Mouse (Mus musculus) spleen, adult 2 months (tissue): ENCODE results near the gene Slc37a1. TPM values are rescaled to one million over a fixed set of nuclear protein-coding genes. Genes with fewer than 3 reads are reported as not detected.

ENCODE experiments used
- DNase-seq, 2 experiments: peaks; one replicate each; pipeline versions ENCODE4 v3.0.0 to v3.0.0-alpha.2; 2012 to 2021; ENCODE audit warnings: low spot score in 2 of 2, low read depth in 1 of 2
- H3K27ac ChIP-seq: fragments of 200-500 bp; 2 replicates; pipeline ENCODE4 v1.5.1; 2012; ENCODE audit warnings: low read length, inconsistent platforms; ENCODE audit not compliant: insufficient read depth
- H3K27me3 ChIP-seq: fragments of 200-500 bp; 2 replicates; pipeline ENCODE4 v1.6.1; 2012; ENCODE audit warnings: mild to moderate bottlenecking, moderate library complexity, low read length, inconsistent platforms; ENCODE audit not compliant: control insufficient read depth, insufficient read depth
- H3K36me3 ChIP-seq: fragments of 200-500 bp; 2 replicates; pipeline ENCODE4 v1.6.1; 2012; ENCODE audit warnings: mild to moderate bottlenecking, low read length, inconsistent platforms; ENCODE audit not compliant: control insufficient read depth, insufficient read depth
- H3K4me1 ChIP-seq: fragments of 200-500 bp; 2 replicates; pipeline ENCODE4 v1.6.1; 2011; ENCODE audit warnings: inconsistent platforms; ENCODE audit not compliant: control insufficient read depth, insufficient read depth, insufficient read length
- H3K4me3 ChIP-seq: fragments of 200-500 bp; 2 replicates; pipeline ENCODE4 v1.5.1; 2011; ENCODE audit warnings: mild to moderate bottlenecking, inconsistent platforms; ENCODE audit not compliant: insufficient read depth, insufficient read length; ENCODE audit errors: extremely low read depth
- CTCF ChIP-seq: fragments of 200-500 bp; IDR thresholded peaks from 2 replicates; pipeline ENCODE4 v1.5.1; 2011; ENCODE audit warnings: mild to moderate bottlenecking, inconsistent platforms; ENCODE audit not compliant: insufficient read depth, insufficient read length, insufficient replicate concordance; ENCODE audit errors: extremely low read depth
- POLR2A ChIP-seq: fragments of 200-500 bp; IDR thresholded peaks from 2 replicates; pipeline ENCODE4 v1.6.1; 2011; ENCODE audit warnings: low read depth, low read length, inconsistent platforms
- WGBS: fragments of 180-500 bp; shearing (Covaris S2); methylation state at CpG from one replicate; pipeline ENCODE4 v1.1.7; 2018; 5-methylcytosine and 5-hydroxymethylcytosine counted together
- polyA plus RNA-seq: library from polyadenylated mRNA; depleted of rRNA; stranded (reverse); fragments of >200 nt; gene quantifications from 2 replicates; pipeline ENCODE4 v1.2.3, GENCODE M21; 2012

The Slc37a1 gene
- polyA plus RNA-seq, 1 experiment = 26.2 TPM

DNA sequence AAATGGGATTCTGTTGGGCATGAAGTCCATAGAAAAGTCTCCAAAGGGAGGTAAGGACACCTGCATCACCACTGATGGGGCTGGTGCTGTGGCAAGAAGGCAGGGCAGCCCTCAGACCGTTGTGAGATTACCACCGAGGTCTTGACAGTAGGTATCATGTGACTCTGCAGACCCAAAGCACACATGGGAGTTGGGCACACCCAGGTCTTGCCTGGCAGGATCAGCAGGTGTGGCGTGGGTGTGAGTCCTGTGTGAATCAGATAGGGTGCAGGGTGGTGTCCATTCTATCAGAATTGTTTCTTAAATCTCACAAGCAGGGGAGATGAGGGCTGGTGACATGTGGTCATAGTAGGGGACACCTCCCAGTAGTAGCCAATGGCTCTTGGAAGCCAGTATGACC is 30.4 kb downstream of the Slc37a1 start:
- Histone ChIP-seq H3K27me3 (no peaks in the 10 kb centered on the region), H3K27ac (no peak overlapping the region), H3K4me3 (no peak overlapping the region), H3K36me3 (peaks cover 18% of the 10 kb centered on the region), H3K4me1 (no peaks in the 10 kb centered on the region)
- WGBS = 85% methylated on average over 3 of the region's 3 CpGs
- TF ChIP-seq CTCF (no peak), POLR2A (no peak)
- no peak for DNase-seq

- H3K4me3 ChIP-seq = no peak overlapping the region
- TF ChIP-seq CTCF (no peak), POLR2A (no peak)
- no peak overlapping the region for H3K27ac ChIP-seq
- no peak for DNase-seq
- peaks cover 22% of the 10 kb centered on the region for H3K36me3 ChIP-seq
- H3K4me1 ChIP-seq = no peaks in the 10 kb centered on the region
- H3K27me3 ChIP-seq = no peaks in the 10 kb centered on the region
- 89% methylated on average over 22 of the region's 22 CpGs for WGBS
Measured at GRCm38 (mm10) chr17:31317521-31318272, 31.1 kb downstream of the Slc37a1 start.

DNA sequence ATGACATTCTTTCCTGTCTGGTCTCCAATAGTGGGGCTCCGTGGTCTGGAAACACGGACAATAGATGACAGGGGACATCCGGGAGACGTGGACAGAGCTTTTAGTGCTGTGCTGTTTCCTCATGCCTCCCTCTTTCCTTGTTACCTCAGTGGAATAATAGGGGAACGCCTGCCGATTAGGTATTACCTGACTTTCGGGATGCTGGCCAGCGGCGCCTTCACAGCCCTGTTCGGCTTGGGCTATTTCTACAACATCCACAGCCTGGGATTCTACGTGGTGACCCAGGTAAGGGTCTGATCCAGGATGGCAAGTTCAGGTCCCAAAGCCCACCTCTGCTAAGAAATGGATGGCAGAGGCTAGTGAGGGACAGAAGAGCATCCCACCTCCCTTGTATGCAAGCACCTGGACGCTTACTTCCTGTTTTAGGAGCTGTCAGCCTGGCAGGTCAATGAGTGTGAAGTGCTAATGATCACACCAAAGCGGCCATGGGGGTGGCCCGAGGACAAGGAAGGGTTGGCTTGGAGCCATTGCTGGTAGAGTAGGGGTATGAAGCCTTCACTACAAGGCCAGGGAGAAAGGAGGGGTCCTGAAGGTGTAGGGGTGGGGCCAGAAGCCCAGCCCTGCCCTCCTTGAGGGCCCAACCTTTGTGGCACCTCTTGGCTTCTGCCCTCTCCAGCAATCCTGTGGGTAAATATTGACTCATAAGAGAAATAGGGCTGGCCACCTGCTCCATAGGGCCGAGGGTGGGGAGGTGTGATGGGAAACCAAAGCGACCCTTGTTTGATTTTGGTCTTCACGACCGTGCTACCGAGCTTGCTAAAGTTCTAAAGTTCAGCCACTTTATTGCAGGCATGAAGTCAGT is 32.5 kb downstream of the Slc37a1 start:
- DNase-seq = no peak
- 95% methylated on average over 19 of the region's 19 CpGs for WGBS
- H3K36me3 ChIP-seq = peaks cover 29% of the 10 kb centered on the region

DNA sequence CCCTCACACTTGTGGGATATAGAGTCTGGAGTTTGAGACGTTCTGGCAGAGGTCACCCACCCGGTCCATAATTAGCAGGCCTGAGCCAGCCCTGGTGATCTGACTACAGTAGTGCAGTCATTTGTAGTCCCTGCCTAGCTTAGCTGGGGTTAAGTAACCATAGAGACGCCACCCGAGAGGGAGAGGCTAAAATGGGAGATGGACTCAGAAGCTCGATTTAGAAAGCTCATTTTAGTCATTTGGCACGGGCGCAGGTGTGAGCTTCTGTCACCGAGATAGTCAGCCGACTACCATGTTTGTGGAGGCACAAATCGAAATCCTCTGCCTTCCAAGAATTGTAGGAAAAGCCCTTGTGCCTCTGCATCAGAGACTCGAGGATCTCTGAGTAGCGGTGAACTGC is 34.8 kb downstream of the Slc37a1 start:
- 92% methylated on average over 12 of the region's 12 CpGs for WGBS
- DNase-seq = no peak
- Histone ChIP-seq H3K4me3 (no peak overlapping the region), H3K27me3 (no peaks in the 10 kb centered on the region), H3K36me3 (peaks cover 23% of the 10 kb centered on the region), H3K4me1 (peaks cover 4% of the 10 kb centered on the region; the same call in 1 of the 2 replicates), H3K27ac (no peak overlapping the region)
- TF ChIP-seq CTCF = no peak
- no peak for TF ChIP-seq POLR2A

More for the DNA sequence above, 32.5 kb downstream of the Slc37a1 start:
- no peak for TF ChIP-seq CTCF
- TF ChIP-seq POLR2A = no peak
- Histone ChIP-seq H3K27me3 (no peaks in the 10 kb centered on the region), H3K4me1 (no peaks in the 10 kb centered on the region), H3K27ac (no peak overlapping the region), H3K4me3 (no peak overlapping the region)

DNA sequence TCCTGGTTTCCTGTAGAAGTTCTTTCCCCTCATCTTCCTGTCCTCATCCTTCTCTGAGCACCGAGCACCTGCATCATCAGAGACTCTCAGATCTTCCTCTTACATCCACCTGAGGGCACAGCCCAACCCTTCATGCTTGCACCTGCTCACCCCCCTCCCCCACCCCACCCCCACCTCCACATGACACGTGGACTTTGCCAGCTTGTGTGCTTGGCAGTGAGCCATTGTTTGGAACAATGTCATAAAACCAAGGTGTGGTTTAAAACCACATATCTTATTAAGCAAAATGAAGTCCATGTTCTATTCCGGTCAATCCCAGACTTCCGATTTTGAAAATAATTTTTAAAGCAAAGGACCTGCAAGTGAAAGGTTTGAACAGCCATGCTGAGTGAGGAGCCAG is 35.9 kb downstream of the Slc37a1 start:
- DNase-seq = no peak
- Histone ChIP-seq H3K27ac (no peak overlapping the region), H3K27me3 (no peaks in the 10 kb centered on the region), H3K4me1 (peaks cover 4% of the 10 kb centered on the region; the same call in 1 of the 2 replicates), H3K4me3 (no peak overlapping the region), H3K36me3 (peaks cover 21% of the 10 kb centered on the region)
- 73% methylated on average over 4 of the region's 4 CpGs for WGBS
- TF ChIP-seq CTCF (no peak), POLR2A (no peak)

- H3K4me3 ChIP-seq = no peak overlapping the region
- no peak overlapping the region for H3K27ac ChIP-seq
- no peak for TF ChIP-seq CTCF
- TF ChIP-seq POLR2A = no peak
- peaks cover 4% of the 10 kb centered on the region; the same call in 1 of the 2 replicates for H3K4me1 ChIP-seq
- no peak for DNase-seq
- no peaks in the 10 kb centered on the region for H3K27me3 ChIP-seq
- H3K36me3 ChIP-seq = peaks cover 20% of the 10 kb centered on the region
- WGBS = 93% methylated on average over 4 of the region's 4 CpGs
Measured at GRCm38 (mm10) chr17:31323379-31323778, 36.8 kb downstream of the Slc37a1 start.
